Mouse (Mus musculus): ENCODE results near the gene Atf5.

DNA sequence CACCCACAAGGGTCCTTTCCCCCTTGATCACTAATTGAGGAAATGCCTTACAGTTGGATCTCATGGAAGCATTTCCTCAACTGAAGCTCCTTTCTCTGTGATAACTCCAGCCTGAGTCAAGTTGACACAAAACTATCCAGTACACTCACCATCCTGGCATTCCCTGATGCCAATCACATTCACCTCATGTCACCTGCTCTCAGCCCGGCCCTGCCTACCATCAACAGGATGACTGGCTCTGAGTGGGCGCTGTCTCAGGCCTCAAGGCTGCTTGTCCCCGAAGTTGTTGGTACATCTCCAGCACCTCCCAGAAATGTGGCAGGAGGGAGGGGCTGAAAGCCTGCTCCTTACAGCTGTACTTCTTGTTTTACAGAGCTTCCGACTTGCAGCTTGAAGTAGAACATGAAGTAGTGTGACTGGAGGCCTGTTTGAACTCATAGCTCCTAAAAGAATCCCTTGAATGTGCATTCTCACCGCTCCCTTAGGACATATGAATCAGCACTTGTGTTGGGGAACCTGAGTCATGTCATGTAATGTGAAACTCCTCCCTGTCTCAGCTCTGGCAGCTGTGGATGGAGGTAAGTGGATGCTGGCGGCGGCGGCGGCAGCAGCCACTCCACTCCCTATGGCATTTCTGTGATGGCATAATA is 39.5 kb downstream of the Atf5 start:
- TF ChIP-seq POLR2AphosphoS2 (IDR thresholded peaks at IDR 0.05; ENCODE audit: insufficient read length, low read depth) = no peak
- no peak for TF ChIP-seq POLR2A (IDR thresholded peaks at IDR 0.05; ENCODE audit: insufficient read length, low read depth)
- TF ChIP-seq MAX (IDR thresholded peaks at IDR 0.05; ENCODE audit: low read depth) = no peak
- TF ChIP-seq USF1 (IDR thresholded peaks at IDR 0.05; ENCODE audit: low read depth) = no peak
- TF ChIP-seq CEBPB (IDR thresholded peaks at IDR 0.05; ENCODE audit: insufficient read depth, poor library complexity, severe bottlenecking) = no peak
- TF ChIP-seq E2F4 (IDR thresholded peaks at IDR 0.05; ENCODE audit: insufficient read depth) = no peak
- TF ChIP-seq MYOG (IDR thresholded peaks at IDR 0.05; ENCODE audit: control insufficient read depth in 1 of 3, insufficient read depth in 1 of 3, insufficient read length in 2 of 3, low read depth in 2 of 3) = peak in 2 of 3 experiments; percentile 17 to 47
- peak in 1 of 3 experiments; percentile 66 for TF ChIP-seq MYOD1 (IDR thresholded peaks at IDR 0.05; ENCODE audit: control insufficient read depth in 1 of 3, insufficient read length in 2 of 3, low read depth in 2 of 3)
- TF ChIP-seq TCF3 (IDR thresholded peaks at IDR 0.05; ENCODE audit: insufficient read length, low read depth) = no peak
- no peak for TF ChIP-seq TCF12 (IDR thresholded peaks at IDR 0.05; ENCODE audit: insufficient read depth, poor library complexity, severe bottlenecking)
- no peak for TF ChIP-seq SRF (IDR thresholded peaks at IDR 0.05; ENCODE audit: control insufficient read depth, insufficient read length, low read depth)
- TF ChIP-seq REST (IDR thresholded peaks at IDR 0.05; ENCODE audit: insufficient read depth, insufficient read length) = no peak

Measured in myocyte (in vitro differentiated cells).